Mouse (Mus musculus): Measurements from ENCODE around the gene Gm49450. TPM values are rescaled to one million over a fixed set of nuclear protein-coding genes. Genes with fewer than 3 reads are reported as not detected.

The Gm49450 gene
- polyA plus RNA-seq, 1 experiment from 2014 or later, result not detected

DNA sequence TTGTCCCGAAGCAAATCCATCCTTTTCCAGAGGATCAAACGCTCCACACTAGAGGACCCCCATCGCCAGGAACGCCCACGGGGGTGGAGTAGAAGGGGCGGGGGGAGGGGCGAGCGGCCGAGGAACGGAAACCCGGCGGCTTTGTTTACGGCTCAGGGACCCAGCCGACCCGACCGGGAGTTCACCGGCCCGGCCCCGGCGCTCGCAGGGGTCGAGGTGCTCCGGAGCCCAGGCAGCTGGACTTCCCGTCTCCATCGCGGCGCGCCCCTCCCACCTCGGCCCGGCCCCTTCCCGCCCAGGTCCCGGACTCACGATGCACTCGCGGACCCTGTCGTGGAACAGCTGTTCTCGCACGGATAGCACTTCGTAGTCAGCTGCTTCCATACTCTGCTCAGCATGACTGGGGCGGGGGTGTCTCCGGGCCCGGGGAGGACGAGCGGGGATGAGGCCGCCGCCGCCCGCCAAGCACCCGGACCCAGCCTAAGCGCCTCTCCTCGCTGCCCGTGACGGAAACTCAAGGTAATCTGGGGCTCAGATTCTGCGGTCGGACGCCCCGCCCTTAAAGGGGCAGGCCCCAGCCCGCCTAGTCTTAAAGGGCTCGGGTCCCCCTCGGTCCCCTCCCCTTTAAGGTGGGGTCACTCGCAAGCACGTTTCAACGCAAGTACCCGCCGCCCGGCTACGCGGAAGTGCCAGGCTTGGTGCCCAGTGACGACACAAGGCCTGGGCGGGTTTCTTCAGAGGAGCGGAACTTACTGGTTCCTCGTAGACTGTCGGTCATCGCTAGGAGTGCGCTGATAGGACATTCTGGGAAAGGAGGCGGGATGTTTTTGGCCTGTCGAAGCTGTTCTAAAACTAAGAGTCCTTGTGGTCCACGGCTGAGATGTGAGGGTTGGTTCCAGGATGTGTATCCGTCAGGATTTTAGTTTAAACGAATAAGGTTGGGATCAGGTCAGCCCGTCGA is 35.5 kb downstream of the Gm49450 start, which contains the start of gene Lmbr1l:
Gene Lmbr1l (minus strand): TSS at position 694 of the 961 bp plus-strand sequence.
- Histone ChIP-seq H3K4me2 (peak within 1 kb of the TSS; percentile 88), H3K4me3 (replicated peaks) (peak within 1 kb of the TSS; percentile 86), H3K36me3 (peaks cover 24% of the 10 kb centered on the region), H3K27me3 (no peaks in the 10 kb centered on the region), H3K27ac (peak within 1 kb of the TSS; percentile 96), H3K9me3 (no peaks in the 10 kb centered on the region), H3K9ac (replicated peaks) (peak within 1 kb of the TSS; percentile 80), H3K4me1 (replicated peaks) (peaks cover 11% of the 10 kb centered on the region)
- peak; percentile 99 for ATAC-seq (ENCODE audit: insufficient number of reproducible peaks, insufficient read depth, low FRiP score, low TSS enrichment, low read depth)
- under 1% methylated on average over 82 of the region's 82 CpGs for WGBS

DNA sequence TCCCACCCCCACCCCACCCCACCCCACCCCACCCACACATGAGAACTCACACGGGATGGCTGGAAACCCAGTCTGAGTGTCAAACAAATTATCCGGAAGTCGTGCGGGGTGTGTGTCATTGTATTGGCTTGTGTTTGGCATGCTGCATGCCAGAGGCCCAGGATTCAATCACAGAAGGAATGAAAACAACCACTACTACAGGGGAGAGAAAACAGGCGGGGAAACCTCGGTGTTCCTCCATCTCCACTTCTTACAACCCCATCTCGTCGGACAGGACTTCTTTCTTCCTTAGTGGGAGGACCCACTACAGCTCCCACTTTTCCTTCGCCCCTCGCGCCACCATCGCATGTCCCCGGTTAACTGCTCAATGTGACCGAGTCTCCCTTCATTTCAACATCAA is 36.3 kb downstream of the Gm49450 start:
- no peak for ATAC-seq (ENCODE audit: insufficient number of reproducible peaks, insufficient read depth, low FRiP score, low TSS enrichment, low read depth)
- H3K9ac ChIP-seq (replicated peaks), result peak overlapping the region; percentile 80
- no peaks in the 10 kb centered on the region for H3K9me3 ChIP-seq
- H3K4me3 ChIP-seq (replicated peaks), result peak overlapping the region; percentile 86
- peak overlapping the region; percentile 96 for H3K27ac ChIP-seq
- H3K4me1 ChIP-seq (replicated peaks), result peaks cover 11% of the 10 kb centered on the region
- H3K36me3 ChIP-seq, result peaks cover 31% of the 10 kb centered on the region
- peak overlapping the region; percentile 88 for H3K4me2 ChIP-seq
- WGBS, result under 1% methylated on average over 14 of the region's 14 CpGs
- no peaks in the 10 kb centered on the region for H3K27me3 ChIP-seq

DNA sequence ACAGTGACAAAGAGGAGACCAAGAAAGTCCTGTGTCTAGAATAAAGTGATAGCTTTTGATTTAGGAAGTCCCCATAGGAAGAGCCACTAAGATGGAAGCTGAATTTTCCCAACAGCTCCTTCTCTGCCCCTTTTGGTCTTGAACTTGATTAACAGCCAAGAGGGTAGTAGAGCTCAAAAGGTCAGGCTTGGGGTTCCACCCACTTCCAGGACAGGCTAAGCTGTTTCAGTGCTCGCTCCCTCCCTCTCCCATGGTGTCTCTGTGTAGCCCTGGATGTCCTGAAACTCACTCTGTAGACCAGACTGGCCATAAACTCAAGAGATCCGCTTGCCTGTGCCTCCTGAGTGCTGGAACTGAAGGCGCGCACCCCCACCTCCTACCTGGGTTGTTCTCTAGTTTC is 37.3 kb downstream of the Gm49450 start:
- H3K4me3 ChIP-seq (replicated peaks), result peak overlapping the region; percentile 86
- peaks cover 11% of the 10 kb centered on the region for H3K4me1 ChIP-seq (replicated peaks)
- peaks cover 42% of the 10 kb centered on the region for H3K36me3 ChIP-seq
- peak overlapping the region; percentile 88 for H3K4me2 ChIP-seq
- no peak overlapping the region for H3K27ac ChIP-seq
- H3K27me3 ChIP-seq, result no peaks in the 10 kb centered on the region
- 0 out of 2 replicates have a peak overlapping the region, but pooled peaks have one; percentile 80 for H3K9ac ChIP-seq (replicated peaks)
- no peaks in the 10 kb centered on the region for H3K9me3 ChIP-seq
- 88% methylated on average over 4 of the region's 4 CpGs for WGBS
- no peak for ATAC-seq (ENCODE audit: insufficient number of reproducible peaks, insufficient read depth, low FRiP score, low TSS enrichment, low read depth)

DNA sequence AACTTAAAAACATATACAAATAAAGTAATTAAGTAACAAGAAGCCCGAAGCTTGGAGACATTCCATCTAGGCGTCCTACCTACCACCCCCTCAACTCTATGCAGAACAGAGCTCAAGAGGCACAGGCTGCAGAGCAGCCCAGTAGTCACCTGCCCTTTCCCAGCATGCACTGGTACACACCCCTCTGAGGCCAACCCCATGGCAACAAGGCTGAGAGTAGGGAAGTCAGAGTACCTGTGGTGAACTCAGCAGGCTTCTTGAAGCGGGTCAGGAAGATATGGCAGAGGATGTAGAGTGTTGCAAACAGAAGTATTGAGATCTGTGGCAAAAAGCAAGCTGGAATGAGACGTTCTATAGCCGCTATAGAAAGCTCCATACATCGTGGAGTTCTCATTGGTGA is 38.4 kb downstream of the Gm49450 start:
- WGBS, result 92% methylated on average over 6 of the region's 6 CpGs
- Histone ChIP-seq H3K27ac (no peak overlapping the region), H3K9ac (replicated peaks) (no peak overlapping the region), H3K27me3 (no peaks in the 10 kb centered on the region), H3K4me2 (no peak overlapping the region), H3K4me3 (replicated peaks) (no peak overlapping the region), H3K4me1 (replicated peaks) (peaks cover 11% of the 10 kb centered on the region), H3K9me3 (no peaks in the 10 kb centered on the region), H3K36me3 (peaks cover 53% of the 10 kb centered on the region)
- ATAC-seq (ENCODE audit: insufficient number of reproducible peaks, insufficient read depth, low FRiP score, low TSS enrichment, low read depth), result no peak

DNA sequence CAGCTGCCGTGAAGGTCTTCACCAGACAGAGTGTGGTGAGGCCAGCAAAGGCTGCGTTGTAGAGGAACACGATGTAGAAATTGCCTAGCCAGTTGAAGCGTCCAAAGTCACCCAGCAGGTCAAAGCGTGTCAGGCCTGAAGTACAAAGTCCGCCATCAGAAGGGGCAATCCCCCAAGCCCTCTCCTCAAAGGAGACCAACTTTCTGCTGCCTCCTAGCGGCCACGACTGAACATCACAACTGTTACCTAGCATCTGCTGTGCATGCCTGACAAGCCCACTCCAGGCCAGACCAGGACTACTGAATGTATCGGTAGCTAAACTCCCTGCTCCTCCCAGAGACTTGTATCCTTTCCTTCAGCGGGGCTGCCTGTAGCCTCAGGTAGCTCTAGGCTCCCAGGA is 48.7 kb downstream of the Gm49450 start:
- Histone ChIP-seq H3K9me3 (no peaks in the 10 kb centered on the region), H3K4me1 (replicated peaks) (no peaks in the 10 kb centered on the region), H3K27me3 (peaks cover 15% of the 10 kb centered on the region), H3K9ac (replicated peaks) (no peak overlapping the region; the same call in 1 of the 2 replicates), H3K4me2 (no peak overlapping the region), H3K4me3 (replicated peaks) (no peak overlapping the region), H3K36me3 (peaks cover 68% of the 10 kb centered on the region), H3K27ac (no peak overlapping the region)
- no peak for ATAC-seq (ENCODE audit: insufficient number of reproducible peaks, insufficient read depth, low FRiP score, low TSS enrichment, low read depth)
- 30% methylated on average over 10 of the region's 10 CpGs for WGBS

DNA sequence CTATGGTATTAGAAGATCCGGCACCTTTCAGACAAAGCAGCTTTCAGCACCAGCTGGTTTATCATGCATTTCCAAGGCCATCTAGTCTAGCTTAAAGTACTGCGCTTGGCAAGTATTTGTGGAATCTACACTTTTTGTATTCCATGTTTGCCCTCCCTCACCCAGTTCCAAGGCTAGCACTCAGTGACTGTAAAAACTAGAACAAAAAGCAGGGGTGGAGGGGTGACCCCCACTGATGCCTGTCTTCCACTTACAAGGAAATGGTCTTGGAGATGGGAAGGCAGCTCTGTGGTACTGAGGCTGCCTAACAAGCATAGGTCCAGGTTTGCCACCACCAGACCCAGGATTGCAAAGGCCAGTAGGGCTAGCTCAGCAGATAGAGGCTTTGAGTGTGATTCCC is 50.8 kb downstream of the Gm49450 start:
- no peak overlapping the region for H3K4me3 ChIP-seq (replicated peaks)
- H3K4me2 ChIP-seq, result no peak overlapping the region
- no peak overlapping the region for H3K9ac ChIP-seq (replicated peaks)
- H3K27ac ChIP-seq, result no peak overlapping the region
- 88% methylated on average over 2 of the region's 2 CpGs for WGBS
- H3K27me3 ChIP-seq, result peaks cover 36% of the 10 kb centered on the region
- peaks cover 11% of the 10 kb centered on the region for H3K4me1 ChIP-seq (replicated peaks)
- H3K36me3 ChIP-seq, result peaks cover 47% of the 10 kb centered on the region
- H3K9me3 ChIP-seq, result no peaks in the 10 kb centered on the region
- no peak for ATAC-seq (ENCODE audit: insufficient number of reproducible peaks, insufficient read depth, low FRiP score, low TSS enrichment, low read depth)

DNA sequence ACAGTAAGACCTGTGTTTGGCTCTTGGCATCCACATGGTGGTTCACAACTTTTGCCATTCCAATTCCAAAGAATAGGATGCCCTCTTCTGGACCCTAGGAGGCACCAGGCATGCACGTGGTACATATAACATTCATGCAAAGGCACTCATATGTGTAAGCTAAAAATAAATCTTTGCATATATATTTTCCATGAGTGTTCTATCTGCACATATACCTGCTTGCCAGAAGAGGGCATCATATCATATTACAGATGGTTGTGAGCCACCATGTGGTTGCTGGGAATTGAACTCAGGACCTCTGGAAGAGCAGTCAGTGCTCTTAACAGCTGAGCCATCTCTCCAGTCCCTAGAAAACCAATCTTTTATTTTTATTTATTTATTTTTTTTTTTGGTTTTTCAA is 51.8 kb downstream of the Gm49450 start:
- no peaks in the 10 kb centered on the region for H3K9me3 ChIP-seq
- ATAC-seq (ENCODE audit: insufficient number of reproducible peaks, insufficient read depth, low FRiP score, low TSS enrichment, low read depth), result no peak
- H3K27me3 ChIP-seq, result peaks cover 47% of the 10 kb centered on the region
- no peak overlapping the region for H3K4me3 ChIP-seq (replicated peaks)
- no peak overlapping the region for H3K27ac ChIP-seq
- no peak overlapping the region for H3K4me2 ChIP-seq
- WGBS, result 66% methylated on average over 1 of the region's 1 CpGs
- H3K36me3 ChIP-seq, result peaks cover 37% of the 10 kb centered on the region
- no peak overlapping the region for H3K9ac ChIP-seq (replicated peaks)
- peaks cover 15% of the 10 kb centered on the region for H3K4me1 ChIP-seq (replicated peaks)

DNA sequence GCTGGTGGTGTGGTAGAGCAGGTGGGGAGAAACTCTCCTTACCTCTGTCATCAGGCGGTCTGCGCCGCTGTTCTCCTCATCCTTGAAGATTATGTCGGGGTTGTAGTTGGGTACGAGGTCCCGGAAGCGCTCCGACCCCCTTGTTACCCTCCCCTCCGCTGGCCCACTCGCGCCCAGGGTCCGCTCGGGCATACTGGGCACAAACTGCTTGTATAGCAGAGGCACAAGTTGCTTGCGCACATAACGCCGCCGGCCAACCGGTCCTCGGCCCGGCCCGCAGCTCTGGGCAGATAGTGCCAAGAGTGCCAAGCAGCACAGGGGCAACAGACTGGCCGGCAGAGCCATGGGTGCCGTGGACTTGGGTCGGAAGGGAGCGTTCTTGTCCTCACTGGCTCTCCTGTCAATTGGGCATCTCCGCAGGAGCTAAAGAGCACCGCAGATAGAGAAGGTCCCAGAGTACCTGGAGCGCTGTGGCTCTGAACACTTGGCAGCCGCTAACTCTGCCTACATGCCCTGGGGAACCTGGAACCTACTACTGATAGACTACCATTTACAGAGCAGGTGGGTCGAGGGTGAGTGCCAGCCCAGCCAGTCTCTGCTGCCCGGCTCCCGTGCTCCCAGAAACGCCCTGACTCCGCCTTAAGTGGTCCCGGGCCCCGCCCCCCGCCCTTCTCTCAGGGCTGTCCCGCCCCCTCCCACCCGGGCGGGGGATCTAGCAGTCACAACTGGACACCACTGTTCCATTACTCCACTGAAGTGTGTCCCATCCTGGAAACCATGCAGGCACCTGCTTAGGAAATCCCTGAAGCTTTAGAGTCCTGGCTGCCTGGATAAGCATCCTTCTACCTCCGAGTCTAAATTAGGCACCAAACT is 55.2 kb downstream of the Gm49450 start, which contains the start of gene Dhh:
Gene Dhh (minus strand): TSS at position 613 of the 873 bp plus-strand sequence.
- Histone ChIP-seq H3K4me2 (peak within 1 kb of the TSS; percentile 50), H3K4me3 (replicated peaks) (peak within 1 kb of the TSS; percentile 29), H3K9ac (replicated peaks) (0 out of 2 replicates have a peak within 1 kb of the TSS, but pooled peaks have one; percentile 23), H3K4me1 (replicated peaks) (peaks cover 41% of the 10 kb centered on the region), H3K27me3 (peaks cover 80% of the 10 kb centered on the region), H3K36me3 (peaks cover 7% of the 10 kb centered on the region), H3K9me3 (no peaks in the 10 kb centered on the region), H3K27ac (no peak within 1 kb of the TSS)
- no peak for ATAC-seq (ENCODE audit: insufficient number of reproducible peaks, insufficient read depth, low FRiP score, low TSS enrichment, low read depth)
- WGBS, result 1% methylated on average over 41 of the region's 41 CpGs

DNA sequence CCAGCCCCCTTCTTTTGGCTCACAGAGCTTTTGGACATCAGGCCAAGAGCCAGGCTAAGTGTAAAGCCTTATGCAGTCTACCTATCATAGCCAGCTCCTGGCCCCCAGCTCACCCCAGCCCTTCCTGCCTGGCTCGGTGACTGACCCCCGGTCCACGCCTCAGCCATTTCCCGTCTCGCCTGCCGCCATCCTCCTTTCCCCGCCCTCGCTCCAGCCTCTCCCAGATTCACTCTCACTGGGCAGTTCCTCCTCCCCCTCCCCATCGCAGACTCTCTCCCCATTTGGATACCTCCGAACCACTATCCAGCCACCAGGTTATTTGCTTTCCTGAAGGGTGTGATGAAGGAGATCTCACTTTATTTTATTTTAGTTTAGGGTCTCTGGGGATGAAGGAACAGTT is 55.9 kb downstream of the Gm49450 start:
- ATAC-seq (ENCODE audit: insufficient number of reproducible peaks, insufficient read depth, low FRiP score, low TSS enrichment, low read depth), result no peak
- WGBS, result 4% methylated on average over 10 of the region's 10 CpGs
- H3K4me1 ChIP-seq (replicated peaks), result peaks cover 41% of the 10 kb centered on the region
- H3K36me3 ChIP-seq, result no peaks in the 10 kb centered on the region
- H3K9me3 ChIP-seq, result no peaks in the 10 kb centered on the region
- no peak overlapping the region; the same call in 1 of the 2 replicates for H3K4me3 ChIP-seq (replicated peaks)
- peaks cover 87% of the 10 kb centered on the region for H3K27me3 ChIP-seq
- peak overlapping the region; percentile 50 for H3K4me2 ChIP-seq
- no peak overlapping the region for H3K27ac ChIP-seq
- H3K9ac ChIP-seq (replicated peaks), result no peak overlapping the region

DNA sequence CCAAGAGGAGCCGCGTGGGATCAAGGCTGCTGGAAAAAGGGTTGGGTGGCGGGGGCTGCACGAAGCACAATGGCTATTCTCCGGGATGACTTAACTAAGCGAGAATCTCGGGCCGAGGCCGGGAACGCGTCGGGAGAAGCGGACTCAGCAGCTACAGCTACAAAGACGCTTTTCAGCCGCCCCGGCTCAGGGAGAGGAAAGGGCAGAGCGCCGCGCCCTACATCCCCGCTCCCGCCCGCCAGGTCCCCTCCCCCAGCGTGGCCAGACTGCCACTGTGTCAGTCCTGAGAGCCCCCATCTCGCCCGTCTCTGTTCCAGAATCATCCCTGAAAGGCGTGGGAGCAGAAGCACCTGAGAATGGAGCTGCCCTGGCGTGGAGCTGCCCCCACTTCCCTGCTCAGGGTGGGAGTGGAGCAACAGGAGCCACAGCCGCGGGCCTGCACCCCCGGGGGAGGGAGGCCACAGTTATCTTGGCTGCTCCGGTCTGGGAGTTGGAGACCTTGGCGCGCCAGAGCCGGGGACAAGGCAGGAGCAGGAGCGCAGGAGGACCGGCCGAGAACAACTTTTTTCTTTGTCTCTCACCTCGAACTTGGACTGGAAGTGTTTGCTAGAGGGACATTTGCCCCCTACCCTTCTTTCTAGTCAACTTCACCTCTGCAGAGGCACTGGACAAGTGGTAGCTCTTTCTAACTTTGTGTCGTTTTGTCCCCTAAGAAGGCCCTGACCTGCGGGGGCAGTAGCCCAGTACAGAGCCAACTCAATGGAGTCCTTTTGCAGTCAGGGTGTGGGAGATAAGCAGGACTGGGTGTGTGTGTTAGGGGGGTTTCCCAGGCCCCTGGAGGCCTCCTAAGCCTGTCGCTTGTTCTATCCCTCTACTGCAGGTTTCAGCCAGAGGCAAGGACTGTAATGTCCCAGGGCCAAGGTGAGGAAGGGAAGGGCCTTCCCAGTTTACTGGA is 57.4 kb downstream of the Gm49450 start:
- Histone ChIP-seq H3K36me3 (no peaks in the 10 kb centered on the region), H3K4me1 (replicated peaks) (peaks cover 41% of the 10 kb centered on the region), H3K27me3 (peaks cover 100% of the 10 kb centered on the region), H3K4me3 (replicated peaks) (peak overlapping the region; percentile 37), H3K9ac (replicated peaks) (peak overlapping the region; percentile 58), H3K4me2 (peak overlapping the region; percentile 62), H3K9me3 (no peaks in the 10 kb centered on the region), H3K27ac (no peak overlapping the region)
- no peak; the same call in 1 of the 2 replicates for ATAC-seq (ENCODE audit: insufficient number of reproducible peaks, insufficient read depth, low FRiP score, low TSS enrichment, low read depth)
- 2% methylated on average over 41 of the region's 41 CpGs for WGBS

All from limb, embryonic 12.5 days (tissue).